Mouse (Mus musculus): Measurements from ENCODE around the gene Dock2. TPM values are rescaled to one million over a fixed set of nuclear protein-coding genes. Genes with fewer than 3 reads are reported as not detected.

The Dock2 gene
- total and polyA plus RNA-seq, 3 experiments, result 60.9 to 101 (median 77.9) TPM

- no peak overlapping the region for H3K4me3 ChIP-seq (ENCODE audit: control insufficient read depth in 1 of 2, insufficient read depth in 1 of 2, low read depth in 2 of 2, low read length in 2 of 2)
- H3K9me3 ChIP-seq (replicated peaks; ENCODE audit: insufficient read depth, low read length), result no peaks in the 10 kb centered on the region
- TF ChIP-seq NRF1 (IDR thresholded peaks at IDR 0.05; ENCODE audit: insufficient read depth, low read depth, low read length, poor library complexity, severe bottlenecking) (no peak), TCF12 (IDR thresholded peaks at IDR 0.05; ENCODE audit: low read depth, low read length) (no peak), MEF2A (IDR thresholded peaks at IDR 0.05; ENCODE audit: extremely low read depth, insufficient replicate concordance, low read depth, low read length, poor library complexity, severe bottlenecking) (no peak), USF1 (IDR thresholded peaks at IDR 0.05; ENCODE audit: low read depth, low read length) (no peak), BHLHE40 (IDR thresholded peaks at IDR 0.05; ENCODE audit: borderline replicate concordance, low read depth, low read length) (no peak), JUND (IDR thresholded peaks at IDR 0.05; ENCODE audit: low read depth, low read length) (no peak), ZC3H11A (IDR thresholded peaks at IDR 0.05; ENCODE audit: low read depth, low read length) (no peak), POLR2AphosphoS2 (IDR thresholded peaks at IDR 0.05; ENCODE audit: low read length) (no peak), MYB (IDR thresholded peaks at IDR 0.05; ENCODE audit: low read depth, low read length) (no peak), EP300 (IDR thresholded peaks at IDR 0.05; ENCODE audit: low read depth in 1 of 2, low read length in 2 of 2) (no peak), MAFK (IDR thresholded peaks at IDR 0.05; ENCODE audit: borderline replicate concordance, low read depth, low read length) (no peak), POLR2AphosphoS5 (IDR thresholded peaks at IDR 0.05; ENCODE audit: borderline replicate concordance, low read depth, low read length) (no peak), TBP (IDR thresholded peaks at IDR 0.05; ENCODE audit: low read depth, low read length) (no peak), MAZ (IDR thresholded peaks at IDR 0.05; ENCODE audit: low read depth, low read length) (no peak), ZMIZ1 (IDR thresholded peaks at IDR 0.05; ENCODE audit: low read depth, low read length) (no peak), CHD1 (IDR thresholded peaks at IDR 0.05; ENCODE audit: low read depth, low read length) (no peak), GATA1 (IDR thresholded peaks at IDR 0.05; ENCODE audit: low read depth, low read length) (no peak), KAT2A (conservative IDR thresholded peaks at IDR 0.05; ENCODE audit: low read depth, low read length) (no peak), CTCF (IDR thresholded peaks at IDR 0.05 in 2 of 3, conservative IDR thresholded peaks at IDR 0.05 in 1 of 3; ENCODE audit: control insufficient read depth in 1 of 3, insufficient read depth in 1 of 3, low read depth in 2 of 3, low read length in 3 of 3, poor library complexity in 1 of 3, severe bottlenecking in 1 of 3) (no peak)
- no peak for DNase-seq (ENCODE audit: low read depth, low spot score)
- no peaks in the 10 kb centered on the region for H3K27me3 ChIP-seq (ENCODE audit: control insufficient read depth in 1 of 2, insufficient read depth in 2 of 2, low read length in 2 of 2)
- H3K79me2 ChIP-seq (ENCODE audit: control insufficient read depth, insufficient read depth, low read length, poor library complexity), result no peaks in the 10 kb centered on the region
- peaks cover 4 to 17% of the 10 kb centered on the region in 2 experiments for H3K36me3 ChIP-seq (ENCODE audit: control insufficient read depth in 1 of 2, insufficient read depth in 2 of 2, low read length in 2 of 2)
- H3K9ac ChIP-seq (ENCODE audit: control insufficient read depth, low read depth, low read length, poor library complexity, severe bottlenecking), result no peak overlapping the region
- no peak overlapping the region for H3K27ac ChIP-seq (ENCODE audit: control insufficient read depth, low read depth, low read length)
- peaks cover 7 to 17% of the 10 kb centered on the region in 2 experiments for H3K4me1 ChIP-seq (ENCODE audit: control insufficient read depth in 1 of 2, insufficient read depth in 2 of 2, low read length in 2 of 2)
Observed at GRCm38 (mm10) chr11:34528006-34528405, 255.7 kb downstream of the Dock2 start.

- Histone ChIP-seq H3K9ac (ENCODE audit: control insufficient read depth, low read depth, low read length, poor library complexity, severe bottlenecking) (no peak overlapping the region), H3K4me3 (ENCODE audit: control insufficient read depth in 1 of 2, insufficient read depth in 1 of 2, low read depth in 2 of 2, low read length in 2 of 2) (no peak overlapping the region), H3K27ac (ENCODE audit: control insufficient read depth, low read depth, low read length) (no peak overlapping the region), H3K36me3 (ENCODE audit: control insufficient read depth in 1 of 2, insufficient read depth in 2 of 2, low read length in 2 of 2) (peaks cover 7 to 17% of the 10 kb centered on the region in 2 experiments), H3K4me1 (ENCODE audit: control insufficient read depth in 1 of 2, insufficient read depth in 2 of 2, low read length in 2 of 2) (peaks cover 7 to 17% of the 10 kb centered on the region in 2 experiments), H3K27me3 (ENCODE audit: control insufficient read depth in 1 of 2, insufficient read depth in 2 of 2, low read length in 2 of 2) (no peaks in the 10 kb centered on the region), H3K9me3 (replicated peaks; ENCODE audit: insufficient read depth, low read length) (no peaks in the 10 kb centered on the region), H3K79me2 (ENCODE audit: control insufficient read depth, insufficient read depth, low read length, poor library complexity) (no peaks in the 10 kb centered on the region)
- DNase-seq (ENCODE audit: low read depth, low spot score), result peak; percentile 57
- TF ChIP-seq EP300 (IDR thresholded peaks at IDR 0.05; ENCODE audit: low read depth in 1 of 2, low read length in 2 of 2) (peak; percentile 67 to 76), SIN3A (IDR thresholded peaks at IDR 0.05; ENCODE audit: low read length) (no peak), TCF12 (IDR thresholded peaks at IDR 0.05; ENCODE audit: low read depth, low read length) (peak; percentile 69), TAL1 (IDR thresholded peaks at IDR 0.05; ENCODE audit: low read length) (peak; percentile 77), GATA1 (IDR thresholded peaks at IDR 0.05; ENCODE audit: low read depth, low read length) (peak; percentile 85), NRF1 (IDR thresholded peaks at IDR 0.05; ENCODE audit: insufficient read depth, low read depth, low read length, poor library complexity, severe bottlenecking) (no peak), USF1 (IDR thresholded peaks at IDR 0.05; ENCODE audit: low read depth, low read length) (no peak)
Observed at GRCm38 (mm10) chr11:34527238-34527637, 256.5 kb downstream of the Dock2 start.

Data from MEL (cell line).